Mouse (Mus musculus) stomach, adult 2 months (tissue): ENCODE data around the gene Aox4. TPM values are rescaled to one million over a fixed set of nuclear protein-coding genes. Genes with fewer than 3 reads are reported as not detected.

Experiments
- polyA plus RNA-seq: library from polyadenylated mRNA; depleted of rRNA; stranded (reverse); fragments of >200 nt; gene quantifications from 2 replicates; pipeline ENCODE4 v1.2.3, GENCODE M21; 2012; rRNA removed

Aox4 gene
- 2.2 and 3.6 TPM in 2 replicates for polyA plus RNA-seq

DNA sequence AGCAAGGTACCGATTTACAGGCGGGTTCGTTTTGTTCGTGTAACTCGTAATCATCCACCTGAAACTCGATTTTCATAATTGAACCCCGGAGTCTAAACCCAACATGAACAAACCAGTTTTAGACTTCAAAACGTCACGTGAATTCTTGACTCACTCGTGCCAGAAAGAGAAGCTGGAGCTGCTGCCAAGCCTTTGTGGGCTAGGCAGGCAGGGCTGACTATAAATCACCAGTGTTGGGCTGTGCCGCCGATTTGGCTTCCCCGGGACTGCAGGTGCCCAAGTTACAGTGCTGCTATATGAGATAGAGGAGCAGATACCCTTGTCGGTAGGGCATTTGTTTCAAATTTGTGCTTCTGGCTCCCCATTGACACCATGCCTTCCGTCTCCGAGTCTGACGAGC, at the start of gene Aox4:
Gene Aox4 (plus strand): TSS at position 195 of the 400 bp plus-strand sequence.

DNA sequence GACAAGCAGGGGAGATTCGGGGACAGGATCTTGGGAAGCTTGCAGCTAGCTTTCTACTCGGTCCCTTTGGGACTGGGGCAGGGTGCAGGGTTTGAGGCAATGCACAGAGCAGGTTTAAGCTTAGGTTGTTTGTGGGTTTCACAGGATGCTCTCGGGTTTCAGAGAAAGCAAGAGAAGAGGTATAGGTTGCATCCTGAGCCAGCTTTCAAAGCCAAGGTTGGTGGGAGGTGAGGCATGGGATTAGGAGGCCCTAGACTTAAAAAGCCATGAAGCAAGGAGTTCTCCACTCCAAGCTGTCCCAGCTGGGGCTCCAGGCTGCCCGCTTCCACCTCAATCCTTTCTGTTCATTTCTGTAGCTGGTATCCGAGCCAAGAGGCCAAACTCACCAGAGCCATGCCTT, 67.8 kb downstream of the Aox4 start, which contains the start of gene Aox2:
Gene Aox2 (plus strand): TSS at position 301 of the 400 bp plus-strand sequence.

Other genes with a start within 250 kb of the Aox4 start
- 0.17 and 0.19 TPM in 2 replicates for gene Sgo2a, start 214.4 kb upstream of the Aox4 start, polyA plus RNA-seq
- gene Kctd18, start 191.4 kb upstream of the Aox4 start, polyA plus RNA-seq, result 1.00 and 1.5 TPM in 2 replicates
- 0.29 and 0.90 TPM in 2 replicates for gene Aox1, start 180.5 kb upstream of the Aox4 start, polyA plus RNA-seq
- 0.16 and 0.39 TPM in 2 replicates for gene Aox3, start 97.3 kb upstream of the Aox4 start, polyA plus RNA-seq
- gene Aox2, start 67.9 kb downstream of the Aox4 start, polyA plus RNA-seq, result not detected in 2 replicates
- gene Bzw1, start 182.5 kb downstream of the Aox4 start, polyA plus RNA-seq, result 2.5 and 4.4 TPM in 2 replicates
- 2.4 and 3.5 TPM in 2 replicates for gene Clk1, start 213.7 kb downstream of the Aox4 start, polyA plus RNA-seq
- gene Nif3l1, start 234.8 kb downstream of the Aox4 start, polyA plus RNA-seq, result 5.6 and 6.2 TPM in 2 replicates
- 2.6 and 6.1 TPM in 2 replicates for gene Ppil3, start 235.1 kb downstream of the Aox4 start, polyA plus RNA-seq